Mouse (Mus musculus) embryonic facial prominence, embryonic 13.5 days (tissue): ENCODE data around the gene Tmem129. TPM values are rescaled to one million over a fixed set of nuclear protein-coding genes. Genes with fewer than 3 reads are reported as not detected.

ENCODE experiments used
- ATAC-seq: fragments of 200-750 bp; cut with Nextera tagmentation; 2 replicates; pipeline ENCODE4 v1.8.0; 2017; ENCODE audit warnings: low read depth; ENCODE audit not compliant: insufficient number of reproducible peaks, insufficient read depth, low FRiP score, low TSS enrichment
- H3K27ac ChIP-seq: fragments of 300-500 bp; sonication (generic); 2 replicates; pipeline ENCODE4 v1.5.1; 2015; ENCODE audit warnings: moderate library complexity, mild to moderate bottlenecking, inconsistent platforms
- H3K27me3 ChIP-seq: fragments of 300-500 bp; sonication (generic); 2 replicates; pipeline ENCODE4 v1.6.1; 2015; ENCODE audit warnings: mild to moderate bottlenecking, inconsistent platforms
- H3K36me3 ChIP-seq: fragments of 300-500 bp; sonication (generic); 2 replicates; pipeline ENCODE4 v1.6.1; 2015; ENCODE audit warnings: mild to moderate bottlenecking, inconsistent platforms
- H3K4me1 ChIP-seq: fragments of 300-500 bp; sonication (generic); 2 replicates; pipeline ENCODE4 v1.6.1; 2015; ENCODE audit warnings: inconsistent platforms
- H3K4me2 ChIP-seq: fragments of 300-500 bp; sonication (generic); 2 replicates; pipeline ENCODE4 v1.6.1; 2015; ENCODE audit warnings: moderate library complexity, mild to moderate bottlenecking, inconsistent platforms
- H3K4me3 ChIP-seq: fragments of 300-500 bp; sonication (generic); 2 replicates; pipeline ENCODE4 v1.5.1; 2015; ENCODE audit warnings: mild to moderate bottlenecking, inconsistent platforms
- H3K9ac ChIP-seq: fragments of 300-500 bp; sonication (generic); 2 replicates; pipeline ENCODE4 v1.6.1; 2015; ENCODE audit warnings: mild to moderate bottlenecking, inconsistent platforms
- H3K9me3 ChIP-seq: fragments of 300-500 bp; sonication (generic); 2 replicates; pipeline ENCODE4 v1.6.1; 2016; ENCODE audit warnings: inconsistent platforms
- WGBS: fragments of 180-500 bp; shearing (Covaris S2); methylation state at CpG from one replicate; pipeline ENCODE4 v1.1.7; 2015; ENCODE audit warnings: mixed read lengths; 5-methylcytosine and 5-hydroxymethylcytosine counted together
- polyA plus RNA-seq: library from polyadenylated mRNA; unstranded; fragments of >200 nt; fragmentation: Nextera tagmentation; extraction: Ambion mirVana; gene quantifications from 2 replicates; pipeline ENCODE4 v1.2.1, GENCODE M21; 2015

The Tmem129 gene
- polyA plus RNA-seq, 1 experiment from 2014 or later: 40.0 TPM

GRCm38 (mm10) chr5:33683897-33684652 is 25.9 kb upstream of the Tmem129 start:
- H3K9ac ChIP-seq: no peak overlapping the region
- 0 out of 2 replicates have a peak overlapping the region, but pooled peaks have one; percentile 2 for H3K4me2 ChIP-seq
- no peaks in the 10 kb centered on the region for H3K9me3 ChIP-seq
- 0 out of 2 replicates have a peak, but pooled peaks cover 6% of the 10 kb centered on the region for H3K27me3 ChIP-seq
- no peak for ATAC-seq
- peak overlapping the region; percentile 49; the same call in 1 of the 2 replicates for H3K27ac ChIP-seq
- H3K4me3 ChIP-seq: no peak overlapping the region
- H3K36me3 ChIP-seq: no peaks in the 10 kb centered on the region
- H3K4me1 ChIP-seq: peaks cover 34% of the 10 kb centered on the region
- 45% methylated on average over 7 of the region's 7 CpGs for WGBS

- WGBS: 82% methylated on average over 4 of the region's 4 CpGs
- Histone ChIP-seq H3K27ac (no peak overlapping the region), H3K4me2 (no peak overlapping the region), H3K9ac (no peak overlapping the region), H3K36me3 (no peaks in the 10 kb centered on the region), H3K4me1 (peaks cover 23% of the 10 kb centered on the region), H3K27me3 (0 out of 2 replicates have a peak, but pooled peaks cover 4% of the 10 kb centered on the region), H3K4me3 (no peak overlapping the region), H3K9me3 (no peaks in the 10 kb centered on the region)
- no peak for ATAC-seq
Measured at GRCm38 (mm10) chr5:33682963-33683362, 24.7 kb upstream of the Tmem129 start.

- Histone ChIP-seq H3K9ac (peak overlapping the region; percentile 22; the same call in 1 of the 2 replicates), H3K4me3 (no peak overlapping the region), H3K27ac (no peak overlapping the region), H3K27me3 (no peaks in the 10 kb centered on the region), H3K9me3 (no peaks in the 10 kb centered on the region), H3K36me3 (no peaks in the 10 kb centered on the region), H3K4me2 (no peak overlapping the region), H3K4me1 (peaks cover 23% of the 10 kb centered on the region)
- WGBS: 69% methylated on average over 15 of the region's 15 CpGs
- no peak for ATAC-seq
Measured at GRCm38 (mm10) chr5:33681611-33682388, 23.6 kb upstream of the Tmem129 start.

- ATAC-seq: no peak
- H3K4me3 ChIP-seq: no peak overlapping the region
- no peak overlapping the region for H3K9ac ChIP-seq
- H3K27me3 ChIP-seq: no peaks in the 10 kb centered on the region
- H3K27ac ChIP-seq: no peak overlapping the region
- WGBS: 37% methylated on average over 3 of the region's 3 CpGs
- H3K36me3 ChIP-seq: no peaks in the 10 kb centered on the region
- H3K9me3 ChIP-seq: no peaks in the 10 kb centered on the region
- no peak overlapping the region for H3K4me2 ChIP-seq
- peaks cover 23% of the 10 kb centered on the region for H3K4me1 ChIP-seq
Measured at GRCm38 (mm10) chr5:33681044-33681443, 22.8 kb upstream of the Tmem129 start.

- Histone ChIP-seq H3K4me3 (no peak overlapping the region), H3K9me3 (no peaks in the 10 kb centered on the region), H3K36me3 (peaks cover under 1% of the 10 kb centered on the region), H3K4me2 (no peak overlapping the region), H3K9ac (no peak overlapping the region), H3K4me1 (peaks cover 9% of the 10 kb centered on the region; the same call in 1 of the 2 replicates), H3K27ac (no peak overlapping the region), H3K27me3 (no peaks in the 10 kb centered on the region)
- 84% methylated on average over 5 of the region's 5 CpGs for WGBS
- no peak for ATAC-seq
Measured at GRCm38 (mm10) chr5:33678244-33678643, 20.0 kb upstream of the Tmem129 start.

- Histone ChIP-seq H3K9me3 (no peaks in the 10 kb centered on the region), H3K4me3 (no peak overlapping the region), H3K27me3 (no peaks in the 10 kb centered on the region), H3K27ac (no peak overlapping the region), H3K4me1 (peaks cover under 1% of the 10 kb centered on the region; the same call in 1 of the 2 replicates), H3K36me3 (peaks cover 22% of the 10 kb centered on the region), H3K9ac (no peak overlapping the region), H3K4me2 (no peak overlapping the region)
- ATAC-seq: no peak
- 4% methylated on average over 1 of the region's 1 CpGs for WGBS
Measured at GRCm38 (mm10) chr5:33675964-33676363, 17.7 kb upstream of the Tmem129 start.

- H3K9me3 ChIP-seq: no peaks in the 10 kb centered on the region
- ATAC-seq: no peak
- no peaks in the 10 kb centered on the region for H3K4me1 ChIP-seq
- peak overlapping the region; percentile 28; the same call in 1 of the 2 replicates for H3K27ac ChIP-seq
- H3K4me2 ChIP-seq: no peak overlapping the region
- WGBS: 49% methylated on average over 3 of the region's 3 CpGs
- no peak overlapping the region for H3K9ac ChIP-seq
- no peaks in the 10 kb centered on the region for H3K27me3 ChIP-seq
- peaks cover 37% of the 10 kb centered on the region for H3K36me3 ChIP-seq
- H3K4me3 ChIP-seq: no peak overlapping the region
Measured at GRCm38 (mm10) chr5:33674439-33674838, 16.2 kb upstream of the Tmem129 start.

- no peaks in the 10 kb centered on the region for H3K4me1 ChIP-seq
- no peak for ATAC-seq
- no peak overlapping the region for H3K4me3 ChIP-seq
- no peaks in the 10 kb centered on the region for H3K27me3 ChIP-seq
- 91% methylated on average over 5 of the region's 5 CpGs for WGBS
- H3K9ac ChIP-seq: no peak overlapping the region
- H3K27ac ChIP-seq: no peak overlapping the region
- H3K4me2 ChIP-seq: no peak overlapping the region
- H3K9me3 ChIP-seq: no peaks in the 10 kb centered on the region
- H3K36me3 ChIP-seq: peaks cover 65% of the 10 kb centered on the region
Measured at GRCm38 (mm10) chr5:33671659-33672058, 13.4 kb upstream of the Tmem129 start.

- H3K9me3 ChIP-seq: no peaks in the 10 kb centered on the region
- H3K4me3 ChIP-seq: no peak overlapping the region
- no peak overlapping the region for H3K9ac ChIP-seq
- H3K27ac ChIP-seq: no peak overlapping the region
- H3K4me1 ChIP-seq: no peaks in the 10 kb centered on the region
- H3K36me3 ChIP-seq: peaks cover 89% of the 10 kb centered on the region
- H3K4me2 ChIP-seq: no peak overlapping the region
- no peak for ATAC-seq
- H3K27me3 ChIP-seq: no peaks in the 10 kb centered on the region
Measured at GRCm38 (mm10) chr5:33668223-33668622, 10.0 kb upstream of the Tmem129 start.

- H3K9ac ChIP-seq: peak overlapping the region; percentile 86
- peaks cover 31% of the 10 kb centered on the region for H3K4me1 ChIP-seq
- peaks cover 44% of the 10 kb centered on the region for H3K36me3 ChIP-seq
- peak overlapping the region; percentile 96 for H3K4me2 ChIP-seq
- H3K27ac ChIP-seq: peak overlapping the region; percentile 72
- peak overlapping the region; percentile 76 for H3K4me3 ChIP-seq
- no peaks in the 10 kb centered on the region for H3K27me3 ChIP-seq
- no peaks in the 10 kb centered on the region for H3K9me3 ChIP-seq
- ATAC-seq: no peak
- WGBS: under 1% methylated on average over 26 of the region's 26 CpGs
Measured at GRCm38 (mm10) chr5:33658664-33659050, 441 bp upstream of the Tmem129 start.

GRCm38 (mm10) chr5:33657251-33657786 is 897 bp downstream of the Tmem129 start:
- Histone ChIP-seq H3K4me3 (peak overlapping the region; percentile 76), H3K9me3 (no peaks in the 10 kb centered on the region), H3K4me2 (peak overlapping the region; percentile 96), H3K9ac (peak overlapping the region; percentile 86), H3K36me3 (peaks cover 40% of the 10 kb centered on the region), H3K27me3 (no peaks in the 10 kb centered on the region), H3K27ac (peak overlapping the region; percentile 95), H3K4me1 (peaks cover 31% of the 10 kb centered on the region)
- WGBS: under 1% methylated on average over 32 of the region's 32 CpGs
- ATAC-seq: 0 out of 2 replicates have a peak, but pooled peaks have one; percentile 1
